Mouse (Mus musculus) brain, embryonic 18.5 days (tissue): Measurements from ENCODE around the gene Prm2.
"Not testable (repeated sequence)": the region's sequence is repeated elsewhere in the genome, so short reads cannot be mapped to it uniquely, and the experiment has no call there.

ENCODE experiments used
- DNase-seq: peaks from one replicate; pipeline ENCODE4 v3.0.0-alpha.2; 2012; ENCODE audit warnings: low read depth, low spot score

The Prm2 gene

GRCm38 (mm10) chr16:10812865-10813371, 17.0 kb upstream of the Prm2 start, which contains the start of gene Gm11172:
Gm11172 (plus strand) TSS chr16:10812915.
- no peak for DNase-seq

GRCm38 (mm10) chr16:10810376-10810775, 14.4 kb upstream of the Prm2 start:
- no peak for DNase-seq

- DNase-seq: no peak
Measured at GRCm38 (mm10) chr16:10805789-10806527, 10.0 kb upstream of the Prm2 start, which contains the start of gene Prm1. Prm1 (minus strand) TSS chr16:10805839.

GRCm38 (mm10) chr16:10802420-10802819, 6.5 kb upstream of the Prm2 start:
- not testable (repeated sequence) for DNase-seq

GRCm38 (mm10) chr16:10790702-10791101, 5.2 kb downstream of the Prm2 start, which contains the start of gene Prm3:
Prm3 (minus strand) TSS chr16:10790914.
- no peak for DNase-seq

- no peak for DNase-seq
Measured at GRCm38 (mm10) chr16:10788866-10789265, 7.1 kb downstream of the Prm2 start.

GRCm38 (mm10) chr16:10788271-10788670, 7.7 kb downstream of the Prm2 start, which contains the start of gene Tnp2:
Tnp2 (minus strand) TSS chr16:10788660.
- no peak for DNase-seq

GRCm38 (mm10) chr16:10787548-10788058, 8.3 kb downstream of the Prm2 start:
- DNase-seq: no peak

GRCm38 (mm10) chr16:10786782-10787547, 9.0 kb downstream of the Prm2 start:
- DNase-seq: no peak

GRCm38 (mm10) chr16:10786288-10786687, 9.6 kb downstream of the Prm2 start:
- peak; percentile 74 for DNase-seq

- DNase-seq: peak; percentile 73
Measured at GRCm38 (mm10) chr16:10785371-10786231, 10.3 kb downstream of the Prm2 start, which contains the start of gene Socs1. Socs1 (minus strand) TSS chr16:10785536.

- peak; percentile 64 for DNase-seq
Measured at GRCm38 (mm10) chr16:10784793-10785370, 11.1 kb downstream of the Prm2 start.

GRCm38 (mm10) chr16:10783883-10784792, 11.8 kb downstream of the Prm2 start:
- no peak for DNase-seq

GRCm38 (mm10) chr16:10783451-10783850, 12.5 kb downstream of the Prm2 start:
- no peak for DNase-seq

- no peak for DNase-seq
Measured at GRCm38 (mm10) chr16:10783152-10783434, 12.8 kb downstream of the Prm2 start.

- no peak for DNase-seq
Measured at GRCm38 (mm10) chr16:10782377-10783151, 13.4 kb downstream of the Prm2 start.

GRCm38 (mm10) chr16:10781862-10782371, 14.0 kb downstream of the Prm2 start:
- no peak for DNase-seq

- no peak for DNase-seq
Measured at GRCm38 (mm10) chr16:10780631-10781120, 15.3 kb downstream of the Prm2 start.
